Mouse (Mus musculus) E14TG2a.4 (cell line): ENCODE data around the gene Bcar3.

Experiments
- CTCF ChIP-seq: conservative IDR thresholded peaks from 2 replicates; pipeline ENCODE4 v1.5.1; 2014; ENCODE audit warnings: low read length
- NANOG ChIP-seq: IDR thresholded peaks from 2 replicates; pipeline ENCODE4 v1.6.1; 2014; ENCODE audit warnings: borderline replicate concordance, low read length, mixed read lengths
- POU5F1 ChIP-seq: IDR thresholded peaks from 2 replicates; pipeline ENCODE4 v1.6.1; 2014; ENCODE audit warnings: low read length, borderline replicate concordance

- TF ChIP-seq CTCF (no peak), NANOG (no peak), POU5F1 (no peak)
Measured at GRCm38 (mm10) chr3:122317339-122317738, 23.4 kb downstream of the Bcar3 start.
